Mouse (Mus musculus) left cerebral cortex, adult 2 months (tissue): ENCODE data around the gene AI854703. TPM values are rescaled to one million over a fixed set of nuclear protein-coding genes. Genes with fewer than 3 reads are reported as not detected.
A peak's percentile ranks its signal among the peaks of the same experiment; 100 is the strongest.

Source experiments
- DNase-seq, 2 experiments: peaks; one replicate each; pipeline ENCODE4 v3.0.0; 2021 to 2022; ENCODE audit warnings: low spot score in 2 of 2, mixed read lengths in 1 of 2; ENCODE audit errors: extremely low spot score in 1 of 2
- H3K27ac ChIP-seq: fragments of 200-600 bp; 2 replicates; pipeline ENCODE4 v1.8.1; 2022
- H3K4me3 ChIP-seq: fragments of 200-600 bp; 2 replicates; pipeline ENCODE4 v1.8.1; 2022
- CTCF ChIP-seq: fragments of 200-600 bp; IDR thresholded peaks from 2 replicates; pipeline ENCODE4 v1.8.1; 2022; ENCODE audit warnings: antibody characterized with exemption, mild to moderate bottlenecking, moderate library complexity
- intact Hi-C: fragments of 180-260 bp; cut with DNase I; formaldehyde crosslinking; loops from one replicate; pipeline ENCODE4 v1.15.1; 2025
- total RNA-seq, 2 experiments: library from RNA; stranded (reverse); gene quantifications; 2 replicates each; pipeline ENCODE4 v1.2.3; 2021

The AI854703 gene
- total RNA-seq, 2 experiments from 2014 or later, result 14.9 to 17.1 TPM

DNA sequence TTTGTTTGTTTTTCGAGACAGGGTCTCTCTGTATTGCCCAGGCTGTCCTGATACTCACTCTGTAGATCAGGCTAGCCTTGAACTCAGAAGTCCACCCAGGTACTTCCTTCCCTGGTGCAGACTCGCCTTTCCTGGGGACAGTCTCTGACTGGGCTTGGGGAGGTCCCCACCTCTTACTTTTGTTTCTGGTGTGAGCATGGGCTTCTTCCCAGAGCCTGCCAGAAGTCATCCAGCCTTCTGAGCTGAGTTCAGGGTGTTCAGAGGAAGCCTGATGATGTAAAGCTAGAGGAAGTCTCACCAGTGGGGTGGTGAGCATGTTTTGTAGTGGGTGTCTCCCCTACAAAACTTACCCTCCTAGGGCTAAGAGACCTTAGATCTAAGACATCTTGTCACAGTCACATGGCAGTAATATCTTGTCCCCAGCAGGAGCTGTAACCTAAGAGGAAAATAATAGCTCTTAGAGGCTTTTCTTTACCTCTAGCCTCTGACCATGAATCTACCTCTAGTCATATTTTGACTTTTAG, 42.9 kb downstream of the AI854703 start:
- intact Hi-C loops, result no loop called here

DNA sequence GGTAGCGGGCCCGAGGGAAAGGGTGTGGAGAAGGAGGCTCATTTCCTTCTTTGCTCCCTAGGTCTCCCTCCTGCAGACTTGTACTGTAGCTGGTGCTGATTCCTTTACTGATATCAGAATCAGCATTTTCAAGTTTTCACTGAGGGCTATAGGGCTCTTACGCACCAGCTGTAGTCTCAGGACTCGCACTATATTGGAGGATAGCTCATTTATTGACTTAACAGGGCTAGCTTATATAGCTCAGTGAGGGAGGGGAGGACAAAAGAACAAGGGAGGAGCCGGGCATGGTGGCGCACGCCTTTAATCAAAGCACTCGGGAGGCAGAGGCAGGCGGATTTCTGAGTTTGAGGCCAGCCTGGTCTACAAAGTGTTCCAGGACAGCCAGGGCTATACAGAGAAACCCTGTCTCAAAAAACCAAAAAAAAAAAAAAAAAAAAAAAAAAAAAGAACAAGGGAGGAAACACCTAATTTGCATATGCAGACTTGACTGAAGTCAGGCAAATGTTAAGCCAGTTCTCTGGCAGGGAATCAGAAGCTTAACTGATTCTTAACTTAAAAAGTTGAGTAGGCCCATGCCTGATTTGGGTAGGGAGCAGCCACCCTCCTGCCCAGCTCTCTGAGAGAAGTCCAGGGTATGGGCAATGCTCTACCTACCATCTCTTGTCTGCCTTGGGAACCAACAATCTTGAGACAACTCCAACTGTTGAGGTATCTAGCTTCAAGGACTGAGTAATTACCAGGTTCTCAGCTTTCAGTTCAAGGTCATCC, 47.9 kb downstream of the AI854703 start:
- intact Hi-C loops, result no loop called here
- no peak overlapping the region for H3K4me3 ChIP-seq
- no peak for DNase-seq
- no peak overlapping the region for H3K27ac ChIP-seq
- TF ChIP-seq CTCF, result no peak

More for the DNA sequence above, 42.9 kb downstream of the AI854703 start:
- Histone ChIP-seq H3K27ac (no peak overlapping the region), H3K4me3 (no peak overlapping the region)
- no peak for TF ChIP-seq CTCF
- DNase-seq, result no peak

DNA sequence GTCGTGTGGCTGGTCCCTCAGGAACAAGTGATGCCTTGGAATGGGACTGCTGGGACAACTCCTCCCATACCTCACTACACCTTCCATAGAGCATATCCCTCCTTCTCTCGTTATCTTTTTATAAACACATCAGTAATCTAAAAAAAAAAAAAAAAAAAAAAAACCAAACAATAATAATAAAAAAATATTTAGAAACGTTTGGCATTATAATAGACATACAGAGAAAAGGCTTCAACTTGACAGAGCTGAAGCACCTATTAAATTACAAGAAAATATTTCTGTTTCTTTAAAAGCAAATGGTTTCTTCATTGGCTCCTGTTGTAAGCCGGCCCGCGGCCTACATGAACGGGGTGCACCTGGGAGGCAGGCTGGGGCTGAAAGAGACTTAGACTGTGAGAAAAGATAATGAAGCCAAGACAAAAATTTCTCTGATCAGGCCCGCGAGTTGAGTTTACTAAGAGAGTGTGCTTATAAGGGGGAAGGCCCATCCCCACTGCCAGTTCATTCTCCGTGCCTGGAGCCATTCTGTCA, 48.9 kb downstream of the AI854703 start:
- DNase-seq, result no peak
- H3K4me3 ChIP-seq, result peak overlapping the region; percentile 13; the same call in 1 of the 2 replicates
- H3K27ac ChIP-seq, result no peak overlapping the region
- intact Hi-C loops, result no loop called here
- no peak for TF ChIP-seq CTCF

DNA sequence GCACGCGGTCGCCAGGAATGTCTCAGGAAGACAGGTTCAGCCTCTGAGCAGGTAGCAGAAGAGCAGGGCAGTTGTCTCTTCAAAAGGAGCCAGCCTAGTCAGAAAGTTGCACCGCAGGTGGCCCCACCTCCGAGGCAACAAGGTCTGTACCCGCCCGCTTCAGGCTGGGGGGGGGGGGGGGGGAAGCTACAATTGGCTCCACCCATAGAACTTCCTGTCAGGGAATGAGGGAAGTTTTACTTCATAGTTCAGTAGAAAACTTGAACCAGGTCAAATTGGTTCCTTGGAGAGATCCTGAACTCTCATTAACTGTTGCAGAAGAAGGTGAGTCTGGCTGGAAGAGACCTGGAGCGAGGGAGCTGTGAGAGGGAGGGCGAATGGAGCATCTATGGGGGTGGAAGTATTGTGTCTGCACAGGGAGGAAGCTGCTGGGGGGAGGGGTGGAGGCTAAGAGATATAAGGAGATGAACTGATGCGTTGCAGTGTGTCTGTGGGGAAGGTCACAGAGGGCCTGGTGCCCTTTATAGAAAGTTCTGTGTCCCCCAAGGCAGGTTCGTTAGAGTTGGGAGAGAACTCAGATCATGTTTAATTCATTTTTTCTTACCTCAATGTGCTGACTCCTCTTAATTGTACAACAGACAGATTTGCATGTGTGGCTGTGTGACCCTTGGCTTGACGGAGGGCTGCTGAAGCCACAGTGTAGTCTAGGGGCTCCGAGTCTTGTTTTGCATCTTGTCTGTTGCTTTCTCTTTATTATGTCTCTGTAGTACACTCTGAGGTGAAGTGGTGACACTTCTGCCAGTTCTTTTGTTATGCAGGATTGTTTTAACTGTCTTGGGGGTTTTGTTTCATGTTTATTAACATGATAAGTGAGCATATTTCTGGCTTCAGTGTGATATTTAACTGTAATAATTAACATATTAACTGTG, 49.6 kb downstream of the AI854703 start, which contains the start of gene Gimap9:
Gene Gimap9 (plus strand): TSS at position 199 of the 929 bp plus-strand sequence.
- H3K27ac ChIP-seq, result no peak within 1 kb of the TSS
- intact Hi-C loops, result no loop called here
- no peak for DNase-seq
- H3K4me3 ChIP-seq, result peak within 1 kb of the TSS; percentile 13; the same call in 1 of the 2 replicates
- TF ChIP-seq CTCF, result no peak

DNA sequence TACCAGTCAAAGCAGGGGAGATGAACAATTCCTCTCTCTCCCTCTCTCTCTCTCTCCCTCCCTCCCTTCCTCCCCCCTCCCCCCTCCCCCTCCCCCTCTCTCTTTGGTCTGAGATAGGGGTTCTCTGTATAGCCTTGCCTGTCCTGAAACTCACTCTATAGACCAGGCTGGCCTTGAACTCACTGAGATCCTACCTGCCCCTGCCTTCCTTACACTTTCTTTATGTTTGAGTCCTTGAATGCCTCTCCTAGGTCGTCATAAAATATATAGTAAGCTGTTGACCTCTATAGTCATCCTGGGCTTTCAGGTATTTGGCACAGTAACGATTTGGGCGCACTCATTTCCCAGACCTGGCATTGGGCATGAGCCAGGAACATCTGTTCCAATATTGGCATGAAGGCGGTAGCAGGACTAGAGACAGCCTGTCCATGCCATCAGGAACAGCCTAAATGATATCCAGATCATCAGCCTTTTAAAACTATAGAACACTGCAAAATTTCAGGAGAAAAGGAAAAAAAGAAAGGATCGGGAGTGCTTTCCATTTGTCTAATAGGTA, 50.4 kb downstream of the AI854703 start:
- TF ChIP-seq CTCF, result no peak
- no peak for DNase-seq
- no peak overlapping the region for H3K4me3 ChIP-seq
- H3K27ac ChIP-seq, result no peak overlapping the region
- intact Hi-C loops, result no loop called here

DNA sequence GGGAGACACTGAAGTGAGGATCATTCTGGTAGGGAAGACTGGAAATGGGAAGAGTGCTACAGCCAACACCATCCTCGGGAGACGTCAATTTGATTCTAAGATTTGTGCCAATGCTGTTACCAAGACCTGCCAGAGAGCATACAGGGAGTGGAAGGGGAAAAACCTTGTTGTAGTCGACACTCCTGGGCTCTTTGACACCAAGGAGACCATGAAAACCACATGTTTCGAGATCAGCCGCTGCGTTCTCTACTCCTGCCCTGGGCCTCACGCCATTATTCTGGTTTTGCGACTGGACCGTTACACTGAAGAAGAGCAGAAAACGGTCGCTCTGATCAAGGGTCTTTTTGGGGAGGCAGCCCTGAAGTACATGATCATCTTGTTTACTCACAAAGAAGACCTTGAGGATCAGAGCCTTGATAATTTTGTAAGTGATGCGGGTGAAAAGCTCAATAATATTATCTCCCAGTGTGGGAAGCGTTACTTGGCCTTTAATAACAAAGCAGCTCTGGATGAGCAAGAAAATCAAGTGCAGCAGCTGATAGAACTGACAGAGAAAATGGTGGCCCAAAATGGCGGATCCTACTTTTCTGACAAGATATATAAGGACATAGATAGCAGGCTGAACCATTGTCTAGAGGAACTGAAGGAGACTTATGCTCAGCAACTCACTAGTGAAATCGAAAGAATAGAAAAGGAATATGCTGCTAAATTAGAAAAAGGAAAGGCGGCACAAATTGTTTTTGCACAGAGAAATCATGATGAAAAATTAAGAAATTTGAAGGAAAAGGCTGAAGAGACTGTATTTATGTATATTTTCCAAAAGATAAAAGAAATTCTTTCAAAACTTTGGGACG, 51.2 kb downstream of the AI854703 start:
- intact Hi-C loops, result no loop called here
- no peak for TF ChIP-seq CTCF
- no peak for DNase-seq
- H3K27ac ChIP-seq, result no peak overlapping the region
- H3K4me3 ChIP-seq, result no peak overlapping the region

DNA sequence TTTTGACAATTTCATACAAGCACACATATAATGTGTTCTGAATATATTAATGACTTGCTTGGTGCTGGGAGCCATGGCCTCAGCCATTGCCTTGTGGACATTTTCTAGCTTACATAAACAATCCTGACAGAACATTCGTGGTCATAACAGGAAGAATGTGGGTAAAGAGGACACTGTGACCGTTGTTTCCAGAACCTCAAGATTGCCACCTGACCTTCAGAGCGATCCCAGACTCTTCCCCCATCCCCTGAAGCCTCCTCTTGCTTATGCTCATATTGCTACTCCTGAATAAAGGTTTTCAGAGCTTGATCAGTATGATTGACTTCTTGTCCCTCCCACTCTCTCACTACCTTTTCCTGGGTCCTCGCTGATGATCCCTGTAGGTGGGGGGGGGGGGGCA, 51.8 kb downstream of the AI854703 start:
- intact Hi-C loops, result no loop called here

DNA sequence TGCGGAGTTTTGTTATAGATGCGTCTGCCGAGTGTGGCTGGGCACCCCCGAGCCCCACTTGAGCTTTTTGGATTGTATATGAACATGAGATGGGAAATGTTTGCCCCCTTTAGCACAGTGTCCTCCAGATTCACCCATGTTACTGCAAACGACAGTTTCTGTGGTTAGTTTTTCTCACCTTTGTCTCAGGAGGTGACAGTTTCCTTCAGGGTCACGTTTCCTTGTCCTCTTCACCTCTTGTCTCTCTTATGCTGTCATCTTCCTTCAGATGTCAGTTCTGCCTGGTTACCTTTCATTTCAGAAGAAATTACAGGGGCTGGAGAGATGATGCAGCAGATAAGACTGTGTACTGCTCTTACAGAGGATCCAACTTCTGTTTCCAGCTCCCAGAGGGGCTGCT, 53.1 kb downstream of the AI854703 start:
- intact Hi-C loops, result no loop called here
- H3K4me3 ChIP-seq, result no peak overlapping the region
- no peak for TF ChIP-seq CTCF
- no peak overlapping the region for H3K27ac ChIP-seq
- no peak for DNase-seq

More for the DNA sequence above, 51.8 kb downstream of the AI854703 start:
- H3K4me3 ChIP-seq, result no peak overlapping the region
- no peak for TF ChIP-seq CTCF
- no peak for DNase-seq
- H3K27ac ChIP-seq, result no peak overlapping the region

DNA sequence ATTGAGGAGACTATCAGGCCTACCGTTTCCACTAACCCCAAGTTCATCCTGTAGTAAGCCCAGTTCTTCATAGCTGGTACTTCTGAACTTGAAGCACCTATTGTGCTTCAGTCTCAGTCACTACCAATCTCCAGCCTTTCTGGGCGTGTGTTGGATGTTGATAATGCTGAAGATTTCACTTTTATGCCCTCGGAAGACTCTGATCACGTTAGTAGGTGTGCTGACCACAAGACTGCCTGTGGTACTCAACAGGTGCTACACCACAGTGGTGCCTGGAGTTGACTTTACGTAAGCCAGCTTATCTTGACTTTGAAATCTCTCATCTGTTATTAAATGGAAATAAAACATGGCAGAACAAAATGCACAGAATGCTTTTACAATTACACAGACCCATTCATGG, 53.9 kb downstream of the AI854703 start:
- TF ChIP-seq CTCF, result no peak
- no peak overlapping the region for H3K4me3 ChIP-seq
- H3K27ac ChIP-seq, result no peak overlapping the region
- DNase-seq, result no peak
- intact Hi-C loops, result no loop called here

DNA sequence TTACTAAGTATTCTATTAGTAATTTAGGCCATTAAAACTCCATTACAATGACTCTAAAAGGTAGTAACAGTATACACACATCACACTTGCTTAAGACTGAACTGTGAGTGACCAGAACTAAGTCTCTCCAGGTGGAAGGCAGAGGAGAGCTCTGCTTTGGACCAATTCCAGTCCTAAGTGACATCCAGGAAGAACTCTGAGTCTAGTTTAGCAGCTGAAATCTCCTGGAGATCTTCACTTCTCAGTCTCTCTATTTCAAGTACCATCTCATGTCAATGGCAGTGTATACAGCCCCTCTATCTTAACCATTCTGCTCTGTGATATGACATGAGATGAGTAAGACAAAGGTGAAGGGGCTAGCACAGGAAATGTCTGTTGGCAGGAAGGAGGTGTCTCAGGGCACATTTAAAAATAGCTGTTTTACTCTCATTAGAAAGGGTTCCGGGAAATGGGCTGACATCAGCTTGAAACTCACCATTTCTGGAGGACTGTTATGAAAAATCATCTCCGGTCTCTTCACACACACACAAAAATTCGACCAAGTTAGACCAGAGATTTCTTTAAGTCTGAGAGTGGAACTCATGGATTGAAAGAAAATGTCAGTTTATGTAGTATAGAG, 55.0 kb downstream of the AI854703 start:
- no peak for DNase-seq
- Histone ChIP-seq H3K4me3 (no peak overlapping the region), H3K27ac (no peak overlapping the region)
- TF ChIP-seq CTCF, result no peak
- intact Hi-C loops, result no loop called here
